13 mouse cellular contexts compared by ENCODE assay signal in the genomic region with DNA sequence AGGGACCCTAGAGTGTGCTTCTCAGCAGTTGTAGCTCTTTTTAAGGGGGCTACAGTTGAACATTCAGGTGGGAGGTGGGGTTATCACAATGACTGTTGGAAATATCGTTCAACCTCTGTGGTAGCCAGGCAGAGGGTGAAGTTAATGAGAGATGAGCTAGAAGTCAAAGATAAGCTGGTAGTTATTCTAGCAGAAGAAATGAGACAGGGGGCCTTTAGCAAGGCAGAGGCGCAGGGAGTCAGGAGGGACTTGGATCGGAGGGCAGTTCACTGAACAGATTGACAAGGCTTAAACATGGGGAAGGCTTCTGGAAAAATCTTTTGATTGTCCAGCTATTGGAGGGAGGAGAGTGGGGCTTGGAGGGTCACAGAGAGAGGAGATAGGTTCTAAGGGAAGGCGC.
"Had no signal": no experiment of that assay in that cellular context is flagged by ENCODE, and none has a peak within 500 bp of the region (broad histone marks: within the 10 kb centered on the region; RNA-seq: fewer than 3 reads in every experiment).

No protein-coding gene starts in this region.

- H3K27me3 ChIP-seq: intestine, embryonic 15.5 days; stomach, embryonic 15.5 days had no signal

- H3K27ac ChIP-seq: intestine, embryonic 15.5 days; layer of hippocampus, adult 2 months; limb, embryonic 13.5 days; liver, embryonic 14.5 days; stomach, embryonic 15.5 days had no signal

- H3K4me3 ChIP-seq: intestine, embryonic 15.5 days; layer of hippocampus, adult 2 months; limb, embryonic 13.5 days; stomach, embryonic 15.5 days had no signal

- H3K9ac ChIP-seq: intestine, embryonic 15.5 days; limb, embryonic 13.5 days; liver, embryonic 14.5 days; stomach, embryonic 15.5 days had no signal

- H3K36me3 ChIP-seq: intestine, embryonic 15.5 days; limb, embryonic 13.5 days; stomach, embryonic 15.5 days had no signal

- ATAC-seq: intestine, embryonic 15.5 days had no signal

- H3K4me1 ChIP-seq: intestine, embryonic 15.5 days; stomach, embryonic 15.5 days had no signal

- H3K4me2 ChIP-seq: intestine, embryonic 15.5 days; limb, embryonic 13.5 days; stomach, embryonic 15.5 days had no signal

- DNase-seq: kidney, adult 18-20 months; kidney, postnatal 10 days; kidney, postnatal 4 days; left cerebral cortex, postnatal 4 days; lung, adult 18-20 months; right cerebral cortex, postnatal 14 days; thymus, adult 2 months; thymus, postnatal 36 days had no signal

- H3K9me3 ChIP-seq: intestine, embryonic 15.5 days; limb, embryonic 13.5 days; stomach, embryonic 15.5 days had no signal
